Mouse (Mus musculus): ENCODE data around the gene Sparcl1.

The Sparcl1 gene

DNA sequence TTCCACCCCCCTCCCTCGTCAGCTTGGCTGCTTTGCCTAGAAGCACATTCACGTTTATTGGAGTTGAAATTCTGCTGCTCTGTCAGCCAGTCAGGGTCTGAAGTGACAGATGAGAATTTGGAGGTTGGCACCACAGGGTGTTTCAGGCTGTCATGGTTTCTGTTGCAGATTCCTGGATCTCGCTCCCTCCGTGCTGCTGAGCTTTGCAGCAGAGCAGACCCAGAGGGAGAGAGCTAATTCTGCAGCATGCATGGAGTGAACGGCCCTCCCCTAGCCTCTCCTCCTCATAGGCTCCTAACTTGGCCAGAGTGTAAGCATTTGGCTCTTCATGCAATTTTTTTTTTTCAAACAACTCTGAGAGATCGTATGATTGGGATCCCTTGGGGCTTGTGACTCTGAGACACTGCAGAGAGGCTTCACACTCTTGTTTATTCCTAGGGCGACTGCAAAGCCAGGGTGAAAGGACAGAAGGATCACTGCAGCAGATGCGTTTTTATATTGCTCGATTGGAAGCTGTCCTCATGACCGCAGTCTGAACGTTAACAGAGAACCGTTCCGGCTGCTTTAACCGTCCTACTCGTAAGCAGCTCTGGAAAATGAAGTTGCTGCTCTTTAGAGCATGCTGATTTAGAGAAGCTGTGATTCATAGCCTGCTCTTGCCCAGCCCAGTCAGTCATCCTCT, at the start of gene Sparcl1:
TSS of gene Sparcl1 (minus strand) at position 243 of the 682 bp plus-strand sequence.
- peak; percentile 83 for DNase-seq (ENCODE audit: low read depth)

DNA sequence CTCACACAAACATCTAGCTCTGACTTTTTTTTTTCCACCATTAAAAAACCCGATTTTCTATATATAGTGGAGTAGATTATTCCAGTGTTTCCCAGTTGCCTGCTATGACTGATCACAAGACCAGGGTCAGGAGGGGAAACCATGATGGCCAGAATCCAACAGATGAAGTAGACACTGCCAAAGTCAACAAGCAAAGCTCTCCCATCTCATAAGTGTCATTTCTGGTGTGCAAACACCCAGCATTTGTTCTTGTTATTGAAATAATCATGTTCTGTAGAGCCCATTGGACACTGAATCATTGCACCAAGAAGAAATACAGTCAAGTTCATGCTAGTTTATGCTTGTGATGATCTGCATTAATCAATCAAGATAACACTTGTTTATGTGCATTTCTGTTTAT, 47.9 kb upstream of the Sparcl1 start:
- peak; percentile 95 for DNase-seq (ENCODE audit: low read depth)

DNA sequence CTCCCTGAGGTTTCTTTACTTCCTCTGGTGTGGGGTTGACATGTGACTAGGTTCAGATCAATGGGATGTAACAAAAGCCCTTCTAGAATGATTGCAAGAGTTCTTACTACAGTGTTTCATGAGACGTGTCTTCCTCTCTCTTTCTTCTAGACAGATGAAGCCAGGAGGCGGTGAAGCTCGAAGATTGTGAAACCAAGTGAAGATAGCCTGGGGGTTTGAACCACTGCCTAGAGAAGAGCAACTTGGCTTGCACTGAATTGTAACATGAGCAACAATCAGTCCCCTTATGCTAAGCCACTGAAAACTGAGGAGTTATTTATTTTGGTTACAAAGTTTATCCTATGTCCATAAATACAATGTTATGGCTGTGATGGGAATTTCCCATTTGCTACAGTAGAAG, 47.0 kb upstream of the Sparcl1 start:
- peak; percentile 79 for DNase-seq (ENCODE audit: low read depth)

DNA sequence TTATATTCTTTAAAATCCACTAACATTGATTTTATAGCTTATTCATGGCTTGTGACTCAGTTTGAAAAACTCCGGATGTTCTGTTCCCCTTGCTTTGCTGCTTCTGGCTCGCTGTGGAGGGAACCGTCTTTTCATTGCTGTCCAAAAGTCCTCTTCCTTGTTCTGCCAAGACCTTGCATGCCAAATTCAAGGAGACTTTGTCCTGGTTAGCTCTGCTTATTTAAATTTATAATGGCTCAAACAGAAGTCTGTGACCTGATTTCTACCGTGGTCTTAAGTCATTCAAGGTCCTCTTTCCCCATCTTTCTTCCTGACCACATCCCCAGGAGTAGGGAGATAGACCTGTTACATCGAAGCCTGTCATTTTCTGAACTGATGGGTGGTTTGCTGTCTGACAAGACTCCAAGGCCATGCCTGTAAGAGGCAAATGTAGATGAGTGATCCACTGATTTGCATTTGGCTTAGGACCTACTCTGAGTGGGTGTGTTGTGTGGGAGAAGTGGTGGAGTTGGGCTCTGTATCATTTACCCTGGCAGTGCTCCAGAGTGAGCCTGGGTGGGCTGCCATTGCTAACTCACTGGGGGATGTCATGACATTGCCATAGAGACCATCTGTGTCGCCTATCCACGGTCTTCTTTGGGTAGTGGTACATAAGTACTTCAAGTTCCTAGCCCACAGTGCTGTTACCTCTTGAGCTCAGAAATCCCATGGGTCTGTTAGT, 45.0 kb upstream of the Sparcl1 start:
- DNase-seq (ENCODE audit: low read depth), result peak; percentile 39

DNA sequence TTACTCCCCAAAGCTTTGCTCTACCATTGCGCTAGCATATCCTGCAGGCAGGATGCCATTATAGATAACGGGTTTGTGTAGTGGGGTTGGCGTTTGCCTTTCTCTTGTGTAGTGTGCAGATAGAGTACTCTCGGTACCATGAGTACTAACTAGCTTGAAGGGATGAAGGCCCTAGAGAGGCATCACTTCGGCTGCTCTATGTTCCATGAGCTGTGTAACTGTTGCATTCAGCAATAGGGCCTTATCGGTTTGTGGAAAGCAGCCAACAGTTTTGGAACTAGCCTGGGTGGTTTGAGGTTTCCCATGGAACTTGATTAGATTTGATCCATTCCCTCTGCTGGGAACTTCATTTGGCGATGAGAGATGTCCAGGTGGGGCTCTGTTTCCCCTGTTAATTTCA, 44.2 kb upstream of the Sparcl1 start:
- peak; percentile 40 for DNase-seq (ENCODE audit: low read depth)

DNA sequence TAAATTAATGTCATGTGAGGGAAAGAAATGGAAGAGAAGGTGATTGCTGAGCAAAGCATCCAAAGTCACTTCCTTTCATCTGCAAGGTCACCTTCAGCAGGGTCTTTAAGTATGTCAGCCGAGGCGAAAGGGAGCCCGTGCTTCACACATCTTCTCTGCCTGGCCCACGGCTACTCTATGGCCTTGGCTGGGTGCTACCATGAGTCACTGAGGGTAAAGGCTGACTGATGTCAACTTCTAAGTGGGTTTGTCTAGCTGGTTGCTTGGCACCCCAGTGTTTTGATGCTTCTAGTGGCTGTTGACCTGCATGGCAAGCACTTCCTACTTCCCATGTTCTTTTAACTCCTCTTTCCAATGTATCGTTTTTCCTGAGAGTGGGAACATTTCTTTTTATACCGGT, 36.7 kb upstream of the Sparcl1 start:
- no peak for DNase-seq (ENCODE audit: low read depth)

DNA sequence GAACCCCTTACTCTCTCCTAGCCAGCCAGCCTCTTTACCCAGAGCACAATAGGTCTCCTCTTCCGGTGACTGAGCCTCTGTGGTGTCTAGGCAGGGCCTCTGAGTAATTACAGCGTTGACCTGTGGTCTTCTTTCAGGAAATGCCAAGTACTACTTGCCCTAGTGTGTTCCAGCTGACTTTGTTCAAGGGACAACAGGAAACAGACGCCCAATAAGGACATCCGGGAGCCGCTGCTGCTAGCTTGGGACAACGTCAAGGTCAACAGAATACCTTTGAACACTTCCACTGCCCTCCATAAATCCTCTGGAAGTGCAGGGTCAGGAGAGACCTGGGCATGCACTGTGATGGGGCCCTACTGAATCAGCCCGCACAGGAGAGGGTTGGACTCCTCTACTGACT, 35.8 kb upstream of the Sparcl1 start:
- no peak for DNase-seq (ENCODE audit: low read depth)

DNA sequence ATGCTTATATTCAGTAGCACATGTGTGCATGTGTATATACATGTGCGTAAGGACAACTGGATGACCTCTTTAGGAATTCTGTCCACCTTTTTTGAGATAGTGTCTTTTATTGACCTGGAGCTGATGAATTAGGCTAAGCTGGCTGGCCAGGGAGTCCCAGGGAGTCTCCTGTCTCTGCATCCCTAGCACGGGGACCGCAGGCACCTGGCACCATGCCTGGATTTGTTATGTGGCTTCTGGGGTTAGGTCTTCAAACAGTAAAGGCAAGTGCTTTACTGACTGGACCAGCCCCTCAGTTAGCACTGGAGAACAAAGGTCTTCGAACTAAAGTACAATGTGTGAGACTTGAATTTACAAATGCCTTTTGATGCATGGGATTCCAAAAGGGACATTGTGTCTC, 30.5 kb upstream of the Sparcl1 start:
- DNase-seq (ENCODE audit: low read depth), result no peak

DNA sequence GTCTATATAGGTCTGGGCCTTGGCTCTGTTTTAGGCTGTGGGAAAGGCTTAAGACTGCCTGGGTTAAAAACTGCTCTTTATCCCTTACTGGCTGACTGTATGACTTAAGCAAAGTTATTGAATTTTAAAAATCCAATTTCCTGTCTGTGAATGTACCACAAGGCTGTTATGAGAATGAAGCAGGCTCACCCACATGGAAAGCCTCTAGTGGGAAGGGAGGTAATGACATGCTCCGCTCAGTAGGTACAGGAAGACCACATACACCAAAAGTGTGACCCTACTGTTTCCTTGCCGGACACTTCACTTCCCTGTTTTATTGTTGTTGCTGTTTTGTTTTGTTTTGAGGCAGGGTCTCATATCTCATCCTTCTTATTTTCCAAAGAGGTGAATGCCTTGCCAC, 27.5 kb upstream of the Sparcl1 start:
- DNase-seq (ENCODE audit: low read depth), result no peak

DNA sequence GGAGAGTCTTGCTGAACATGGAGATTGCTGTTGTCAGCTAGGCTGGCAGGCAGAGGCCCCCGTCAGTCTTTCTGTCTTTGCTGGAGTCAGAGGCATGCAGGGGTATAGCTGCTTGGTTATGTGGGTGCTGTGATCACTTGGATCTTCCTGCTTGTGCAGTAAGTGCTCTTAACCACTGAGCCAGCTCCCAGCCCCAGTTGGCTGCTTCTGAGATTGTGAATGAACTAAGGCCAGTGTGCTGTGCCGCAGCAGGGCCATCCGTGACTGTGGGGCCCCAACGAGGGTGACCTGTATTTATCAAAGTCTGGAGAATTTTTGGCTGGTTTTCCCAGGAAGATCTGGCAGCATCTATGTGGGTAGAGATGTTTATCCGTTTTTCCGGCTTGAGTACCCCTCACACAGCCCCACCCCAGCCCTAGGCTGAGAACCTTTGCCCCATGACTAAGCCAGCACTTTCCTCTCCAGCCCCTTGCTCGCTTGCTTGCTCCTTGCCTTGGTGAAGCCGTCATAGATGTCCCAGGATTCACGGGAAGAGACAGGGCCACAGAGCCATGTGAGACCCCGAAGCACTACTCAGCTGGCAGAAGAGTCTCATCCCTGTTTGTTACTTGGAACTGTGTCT, 24.5 kb upstream of the Sparcl1 start:
- peak; percentile 17 for DNase-seq (ENCODE audit: low read depth)

DNA sequence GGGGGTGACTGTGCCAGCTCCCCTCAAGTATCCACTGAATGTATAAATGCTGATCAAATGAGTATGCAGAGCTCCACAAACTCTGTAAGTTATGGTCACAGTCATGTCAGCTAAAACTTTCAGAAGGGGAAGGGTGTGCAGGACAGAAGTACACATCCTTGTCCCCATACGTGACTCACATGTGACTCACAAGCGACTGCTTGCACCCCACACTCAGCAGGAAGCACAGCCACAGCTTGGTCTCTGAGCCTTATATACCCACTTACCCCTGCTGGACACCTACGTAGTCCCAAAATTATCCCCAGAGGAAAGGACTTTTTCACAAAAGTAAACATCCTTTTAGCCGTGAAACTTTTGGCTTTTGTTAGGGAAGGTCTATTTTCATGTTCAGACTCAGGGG, 20.2 kb upstream of the Sparcl1 start:
- no peak for DNase-seq (ENCODE audit: low read depth)

DNA sequence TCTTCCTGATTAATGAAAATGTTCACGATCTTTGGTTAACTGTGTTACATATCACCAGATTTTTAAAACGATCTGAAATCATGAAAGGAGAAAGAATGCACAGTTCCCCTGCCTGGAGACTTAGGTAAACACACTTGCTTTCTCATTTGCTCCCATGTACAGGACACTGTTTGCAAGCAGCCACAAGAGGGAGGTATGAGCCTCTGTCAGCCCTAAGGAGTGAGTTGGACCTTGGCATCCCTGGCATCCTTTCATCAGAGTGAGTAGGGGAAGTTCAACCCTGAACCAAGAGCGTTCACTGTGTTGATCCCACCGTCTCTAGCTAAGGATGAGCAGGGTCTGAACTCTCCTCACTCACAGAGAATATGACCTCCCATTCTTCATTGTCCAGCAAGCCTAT, 18.0 kb upstream of the Sparcl1 start:
- DNase-seq (ENCODE audit: low read depth), result peak; percentile 86

DNA sequence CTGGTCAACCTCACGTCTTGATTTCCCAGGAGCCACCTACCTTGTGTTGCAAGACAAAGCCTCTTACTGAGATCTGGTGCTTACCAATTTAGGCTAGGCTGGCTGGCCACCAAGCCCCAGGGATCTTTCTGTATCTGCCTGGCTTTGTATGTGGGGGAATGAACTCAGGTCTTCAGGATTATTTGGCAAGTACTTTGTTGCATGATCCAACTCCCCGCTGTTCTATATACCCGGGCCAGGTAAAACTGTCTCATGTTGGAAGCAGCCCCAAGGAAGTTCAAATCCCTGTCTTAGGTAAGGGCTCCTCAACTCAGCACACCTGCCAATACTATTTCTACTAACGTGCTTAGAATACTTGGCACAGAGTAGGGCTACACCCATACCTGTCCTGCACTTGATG, 17.4 kb upstream of the Sparcl1 start:
- DNase-seq (ENCODE audit: low read depth), result no peak

DNA sequence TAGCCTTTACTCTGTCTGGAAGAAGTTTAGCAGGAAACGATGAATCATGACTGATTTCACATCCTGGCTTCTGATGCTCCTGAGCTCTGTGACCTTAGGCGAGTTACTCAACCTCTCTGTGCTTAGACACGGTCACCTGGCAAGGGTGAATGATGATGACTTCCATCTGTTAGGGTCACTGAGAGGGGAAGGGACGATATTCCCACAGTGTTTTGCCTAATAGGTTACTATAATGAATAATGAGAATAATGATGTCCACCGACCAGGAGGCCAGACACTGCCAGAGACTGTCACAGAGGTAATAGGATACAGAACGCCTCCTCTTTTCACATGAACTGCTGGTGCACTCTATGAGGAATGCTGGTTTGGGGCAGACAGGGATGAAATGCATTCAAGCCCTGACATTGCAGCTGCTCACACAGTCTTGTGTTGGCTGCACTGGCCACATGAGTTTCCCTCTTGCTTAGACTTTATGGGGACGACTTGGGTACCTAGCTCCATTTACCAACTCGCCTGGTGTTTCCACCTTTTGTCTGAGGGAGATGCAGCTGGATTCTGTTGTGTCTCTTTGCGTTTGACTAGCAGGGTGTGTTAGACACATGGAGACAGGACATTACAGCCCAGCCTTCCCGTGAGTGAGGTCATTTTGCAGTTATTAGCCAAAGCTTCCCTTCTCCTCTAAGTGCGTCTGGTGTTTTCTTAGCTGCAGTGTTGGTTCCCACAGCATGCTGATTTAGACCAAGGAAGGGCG, 14.9 kb upstream of the Sparcl1 start:
- DNase-seq (ENCODE audit: low read depth), result peak; percentile 73

DNA sequence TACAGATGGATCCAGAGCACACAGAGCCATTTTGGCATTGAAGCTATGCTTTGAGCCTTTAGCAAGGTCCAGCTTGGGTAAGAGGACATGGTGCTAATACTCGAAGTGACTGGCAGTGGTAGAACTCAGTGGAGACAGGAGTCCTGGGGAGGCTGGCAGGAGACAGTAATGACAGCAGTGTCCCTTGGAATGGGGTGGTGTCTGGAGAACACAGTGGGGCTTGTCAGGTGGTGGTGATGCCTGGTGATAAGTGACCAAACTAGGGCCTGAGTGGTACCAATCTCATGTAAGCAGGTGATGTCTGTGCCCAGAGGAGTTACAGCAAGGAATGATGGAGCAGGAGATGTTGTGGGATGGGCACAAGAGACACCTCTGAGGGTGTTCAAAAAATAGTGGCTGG, 13.8 kb upstream of the Sparcl1 start:
- DNase-seq (ENCODE audit: low read depth), result no peak

DNA sequence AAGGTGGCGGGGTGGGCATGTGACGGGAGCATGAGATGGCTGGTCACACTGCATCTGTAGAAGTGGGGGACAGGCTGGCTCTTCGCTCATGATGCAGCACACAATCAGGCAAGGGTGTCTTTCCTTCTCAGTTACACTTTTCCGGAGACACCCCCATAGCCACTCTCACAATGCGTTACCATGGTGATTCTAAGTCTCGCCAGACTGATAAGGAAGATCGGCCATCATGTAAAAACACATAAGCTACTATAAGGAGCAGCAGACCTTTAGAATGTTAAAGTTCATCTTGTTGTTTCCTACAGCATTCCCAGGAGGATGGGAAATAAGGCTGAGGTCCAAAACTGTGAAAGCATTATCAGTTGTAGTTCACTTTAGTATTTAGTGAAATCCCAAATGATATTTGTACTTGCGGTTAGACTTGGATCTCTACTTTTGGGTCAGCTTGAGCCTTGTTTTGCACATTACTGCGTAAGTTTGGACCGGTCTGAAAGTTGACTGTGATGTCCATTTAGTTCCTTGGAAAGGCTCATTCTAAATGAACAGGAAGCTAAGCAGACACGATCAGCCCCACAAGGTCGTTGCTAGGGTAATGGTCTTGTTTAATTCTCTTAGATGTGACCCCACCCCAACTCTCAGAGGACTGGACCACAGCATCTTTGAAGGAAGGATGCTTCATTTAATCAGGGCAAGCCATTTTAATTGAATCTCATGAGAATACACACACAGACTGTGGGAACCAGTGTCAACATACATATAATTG, 13.2 kb upstream of the Sparcl1 start:
- no peak for DNase-seq (ENCODE audit: low read depth)

DNA sequence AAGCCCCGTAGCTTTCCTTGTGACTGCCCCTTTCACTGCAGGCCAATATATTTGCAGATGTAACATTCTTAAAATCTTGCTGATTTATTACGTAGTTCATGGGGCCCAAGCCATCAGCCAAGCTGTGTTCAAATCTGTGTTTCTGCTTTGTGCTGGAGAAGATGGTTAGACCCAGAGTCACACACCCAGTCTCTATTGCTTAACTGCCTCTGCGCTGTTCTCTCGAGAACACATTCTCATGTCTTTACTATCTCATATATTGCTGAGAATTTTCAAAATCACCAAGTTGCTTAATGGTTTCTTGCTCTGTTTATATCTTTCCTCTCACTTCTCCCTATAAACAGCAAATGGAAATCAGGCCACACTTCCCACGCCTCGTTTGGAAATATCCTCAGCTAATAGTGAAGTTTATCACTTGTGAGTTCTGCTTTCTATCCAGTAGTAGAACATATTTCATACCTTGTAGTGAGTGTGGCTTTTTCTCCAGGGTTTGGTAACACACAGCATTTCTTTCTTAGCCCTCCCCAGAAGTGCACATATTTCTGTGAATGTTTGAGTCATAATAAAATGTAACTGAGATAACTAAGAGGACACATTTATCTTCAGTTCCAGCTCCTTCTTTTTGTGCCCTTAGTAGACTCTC, 10.6 kb upstream of the Sparcl1 start:
- no peak for DNase-seq (ENCODE audit: low read depth)

DNA sequence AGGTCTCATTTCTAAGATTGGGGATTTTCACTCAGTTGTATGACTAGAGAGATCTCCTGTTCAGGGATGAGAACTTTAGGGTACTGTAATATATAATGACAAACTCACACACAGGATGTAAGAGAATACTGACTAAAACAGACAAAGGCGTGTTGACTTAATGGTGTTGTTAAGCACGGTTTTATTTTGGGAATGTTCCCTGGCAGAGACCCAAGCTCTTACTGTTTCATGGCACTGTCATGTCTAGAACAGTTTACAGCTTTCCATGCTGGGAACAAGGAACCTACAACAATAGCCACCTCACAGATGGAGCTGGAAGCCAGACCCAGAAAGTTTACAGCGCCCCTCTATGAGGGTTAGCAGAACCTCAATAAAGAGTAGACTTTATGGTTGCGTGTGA, 2.4 kb upstream of the Sparcl1 start:
- DNase-seq (ENCODE audit: low read depth), result peak; percentile 36

DNA sequence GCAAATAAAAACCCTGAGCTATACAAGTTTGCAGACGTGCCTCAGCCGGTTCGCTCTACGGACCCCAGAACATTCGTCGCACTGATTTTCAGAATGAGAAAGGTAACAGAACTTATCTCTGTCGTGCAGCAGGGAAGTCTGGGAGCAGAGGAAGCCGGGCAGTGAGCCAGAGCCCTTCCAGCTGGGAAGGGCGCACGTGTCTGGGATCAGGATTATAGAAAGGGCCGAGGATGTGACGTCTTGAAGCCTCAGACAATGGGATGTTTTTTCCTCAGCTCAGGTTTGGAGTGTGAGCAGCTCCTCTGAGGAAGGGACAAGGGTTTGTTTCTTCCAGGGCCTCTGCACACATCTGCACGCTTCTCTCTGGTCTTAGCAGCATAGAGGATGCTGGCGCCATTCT, 1.6 kb upstream of the Sparcl1 start:
- DNase-seq (ENCODE audit: low read depth), result no peak

DNA sequence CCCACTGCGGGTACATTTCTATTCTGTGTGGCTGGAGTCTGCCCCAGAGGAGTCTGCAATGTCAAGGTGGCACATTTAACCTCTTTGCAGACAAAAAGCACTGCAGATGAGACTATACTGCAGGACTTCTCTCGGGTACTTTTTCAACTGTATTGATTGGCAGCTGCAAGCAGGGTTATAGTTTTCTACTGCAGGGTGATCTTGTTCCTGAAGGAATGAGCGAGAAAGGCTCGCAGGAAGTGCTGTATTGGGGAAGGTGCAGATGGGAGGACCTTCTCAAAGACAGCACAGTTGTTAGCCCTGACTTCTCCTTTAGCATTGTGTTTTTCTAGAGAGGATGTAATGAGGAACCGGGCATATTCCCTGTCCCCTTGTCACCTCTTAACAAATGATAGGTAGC, 1.0 kb downstream of the Sparcl1 start:
- DNase-seq (ENCODE audit: low read depth), result no peak

DNA sequence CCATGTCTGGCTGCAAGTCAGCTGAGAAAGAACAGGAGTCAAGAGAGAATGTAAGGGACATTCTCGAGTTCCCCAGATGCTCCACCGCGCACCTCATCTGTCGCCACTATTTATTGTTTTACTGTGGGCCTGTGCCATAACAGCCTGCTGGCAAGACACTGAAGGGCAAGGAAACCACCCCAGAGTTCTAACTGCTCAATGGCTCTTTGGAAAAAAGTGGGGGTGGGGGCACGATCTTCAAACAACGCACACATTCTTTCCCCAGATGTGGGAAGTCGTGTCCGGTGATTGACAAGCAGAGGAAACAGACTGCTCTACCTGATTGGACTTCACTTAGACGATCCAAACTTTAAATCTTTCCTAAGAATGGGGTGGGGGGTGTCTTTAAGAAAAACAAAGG, 1.5 kb downstream of the Sparcl1 start:
- no peak for DNase-seq (ENCODE audit: low read depth)

Measured in NIH3T3 (cell line).